Mouse (Mus musculus) splenic B cell, adult 2 months (primary cell): ENCODE measurements around the gene Ankrd9.

Source experiments
- DNase-seq: peaks from one replicate; pipeline ENCODE4 v3.0.0-alpha.2; 2011; ENCODE audit warnings: low read depth, low spot score
- H3K27me3 ChIP-seq: 2 replicates; pipeline ENCODE4 v1.6.1; 2012; ENCODE audit warnings: mild to moderate bottlenecking, low read length, moderate library complexity, mixed read lengths; ENCODE audit not compliant: control insufficient read depth, poor library complexity, insufficient read depth, severe bottlenecking
- H3K36me3 ChIP-seq: 2 replicates; pipeline ENCODE4 v1.6.1; 2012; ENCODE audit warnings: mild to moderate bottlenecking, low read length, moderate library complexity, mixed read lengths; ENCODE audit not compliant: control insufficient read depth, poor library complexity, insufficient read depth, severe bottlenecking

Gene Ankrd9

GRCm38 (mm10) chr12:110998092-110998491 is 19.3 kb upstream of the Ankrd9 start:
- DNase-seq = no peak
- no peaks in the 10 kb centered on the region for H3K27me3 ChIP-seq
- H3K36me3 ChIP-seq = no peaks in the 10 kb centered on the region

GRCm38 (mm10) chr12:110994666-110995065 is 15.8 kb upstream of the Ankrd9 start:
- no peaks in the 10 kb centered on the region for H3K36me3 ChIP-seq
- no peak for DNase-seq
- H3K27me3 ChIP-seq = peaks cover 3% of the 10 kb centered on the region; the same call in 1 of the 2 replicates

DNA sequence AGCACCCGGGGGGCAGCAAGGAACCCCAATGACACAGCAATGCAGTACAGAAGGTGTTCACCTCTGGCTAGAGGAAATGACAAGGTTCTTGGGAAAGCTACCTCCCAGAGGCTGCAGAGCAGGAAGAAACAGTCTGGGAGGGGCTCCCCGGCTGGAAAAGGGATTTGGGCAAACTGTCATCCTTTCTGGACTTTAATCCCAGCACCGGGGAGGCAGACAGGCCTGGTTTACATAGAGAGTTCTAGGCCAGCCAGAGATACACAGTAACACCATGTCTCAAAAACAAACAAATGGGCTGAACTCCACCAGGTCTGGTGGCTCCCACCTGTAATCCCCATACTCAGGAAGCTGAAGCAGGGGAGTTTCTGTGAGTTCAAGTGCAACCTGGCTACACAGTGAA is 14.4 kb upstream of the Ankrd9 start:
- no peaks in the 10 kb centered on the region for H3K36me3 ChIP-seq
- no peak for DNase-seq
- peaks cover 3% of the 10 kb centered on the region; the same call in 1 of the 2 replicates for H3K27me3 ChIP-seq

- no peak for DNase-seq
- no peaks in the 10 kb centered on the region for H3K36me3 ChIP-seq
- peaks cover 3% of the 10 kb centered on the region; the same call in 1 of the 2 replicates for H3K27me3 ChIP-seq
Measured at GRCm38 (mm10) chr12:110992771-110993170, 13.9 kb upstream of the Ankrd9 start.

DNA sequence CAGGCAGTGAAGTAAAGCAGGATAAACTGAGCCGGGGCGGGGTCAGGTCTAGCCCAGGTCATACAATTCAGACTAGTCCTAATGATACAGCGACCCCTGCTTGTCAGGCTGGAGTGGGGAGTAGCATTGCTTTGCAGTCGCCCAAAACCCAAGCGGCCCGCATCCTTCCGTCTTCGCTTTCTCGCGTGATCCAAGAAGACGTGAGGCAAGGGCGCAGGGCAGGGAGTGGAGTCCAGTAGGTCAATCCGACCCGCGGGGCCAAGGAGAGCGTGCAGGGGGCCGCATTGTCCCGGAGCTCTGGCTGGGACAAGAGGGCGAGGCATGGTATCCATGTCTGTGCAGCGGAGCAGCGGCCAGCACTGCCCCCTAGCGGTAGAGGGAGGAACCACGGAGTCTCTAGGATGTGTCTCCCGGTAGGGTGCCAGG is 13.3 kb upstream of the Ankrd9 start:
- H3K36me3 ChIP-seq = no peaks in the 10 kb centered on the region
- peaks cover 3% of the 10 kb centered on the region; the same call in 1 of the 2 replicates for H3K27me3 ChIP-seq
- peak; percentile 94 for DNase-seq

- DNase-seq = peak; percentile 90
Measured at GRCm38 (mm10) chr12:110991361-110992127, 12.7 kb upstream of the Ankrd9 start.

GRCm38 (mm10) chr12:110990500-110990899 is 11.7 kb upstream of the Ankrd9 start:
- DNase-seq = no peak
- no peaks in the 10 kb centered on the region for H3K36me3 ChIP-seq
- H3K27me3 ChIP-seq = peaks cover 3% of the 10 kb centered on the region; the same call in 1 of the 2 replicates

More at GRCm38 (mm10) chr12:110991361-110992127, 12.7 kb upstream of the Ankrd9 start:
- no peaks in the 10 kb centered on the region for H3K36me3 ChIP-seq
- H3K27me3 ChIP-seq = peaks cover 3% of the 10 kb centered on the region; the same call in 1 of the 2 replicates

GRCm38 (mm10) chr12:110989409-110989808 is 10.6 kb upstream of the Ankrd9 start:
- DNase-seq = no peak
- peaks cover 3% of the 10 kb centered on the region; the same call in 1 of the 2 replicates for H3K27me3 ChIP-seq
- no peaks in the 10 kb centered on the region for H3K36me3 ChIP-seq

- DNase-seq = no peak
- H3K27me3 ChIP-seq = peaks cover 3% of the 10 kb centered on the region; the same call in 1 of the 2 replicates
- H3K36me3 ChIP-seq = no peaks in the 10 kb centered on the region
Measured at GRCm38 (mm10) chr12:110986536-110987425, 7.9 kb upstream of the Ankrd9 start.

DNA sequence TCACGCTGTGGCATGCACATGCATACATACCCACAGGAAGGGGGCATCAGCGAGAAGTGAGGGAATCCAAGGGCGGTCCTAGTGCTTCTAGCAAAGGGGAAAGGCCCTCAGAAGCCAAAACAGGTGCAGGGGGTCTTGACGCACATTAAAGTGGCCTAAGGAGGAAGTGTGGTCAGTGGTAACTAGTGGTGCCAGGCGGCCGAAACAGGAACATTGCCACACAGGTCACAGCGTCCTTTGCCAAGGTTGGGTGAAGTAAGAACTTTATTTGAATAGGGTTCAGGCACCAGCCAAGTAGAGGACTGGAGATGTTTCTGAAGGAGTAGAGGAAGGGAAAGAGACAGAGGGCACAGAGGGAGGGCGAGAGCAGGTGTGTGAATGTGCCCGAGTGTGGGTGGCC is 6.3 kb upstream of the Ankrd9 start:
- H3K27me3 ChIP-seq = no peaks in the 10 kb centered on the region
- no peaks in the 10 kb centered on the region for H3K36me3 ChIP-seq
- peak; percentile 68 for DNase-seq

DNA sequence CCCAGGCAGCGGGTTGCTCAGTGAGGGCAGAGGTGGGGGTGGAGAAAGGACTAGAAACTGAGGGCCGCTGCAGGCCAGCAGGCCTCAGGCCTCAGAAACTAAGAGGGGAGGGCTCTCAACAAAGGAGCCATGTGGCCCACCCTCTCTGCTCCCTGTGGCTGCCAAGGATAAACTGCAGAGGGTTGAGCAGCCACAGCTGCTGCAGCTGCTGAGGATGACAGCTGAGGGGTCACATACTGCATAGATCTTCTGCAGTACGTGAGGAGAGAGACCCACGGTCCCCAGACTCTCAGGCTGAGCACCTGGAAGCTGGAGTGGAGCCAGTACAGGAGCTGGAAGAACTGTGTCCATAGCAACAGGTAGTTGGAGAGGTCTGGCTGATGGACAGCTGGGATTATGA is 5.8 kb upstream of the Ankrd9 start:
- Histone ChIP-seq H3K36me3 (no peaks in the 10 kb centered on the region), H3K27me3 (no peaks in the 10 kb centered on the region)
- no peak for DNase-seq

GRCm38 (mm10) chr12:110983714-110984113 is 4.9 kb upstream of the Ankrd9 start:
- H3K36me3 ChIP-seq = no peaks in the 10 kb centered on the region
- peak; percentile 54 for DNase-seq
- H3K27me3 ChIP-seq = no peaks in the 10 kb centered on the region

GRCm38 (mm10) chr12:110983083-110983482 is 4.2 kb upstream of the Ankrd9 start:
- DNase-seq = no peak
- no peaks in the 10 kb centered on the region for H3K27me3 ChIP-seq
- no peaks in the 10 kb centered on the region for H3K36me3 ChIP-seq

- no peak for DNase-seq
- H3K36me3 ChIP-seq = no peaks in the 10 kb centered on the region
- no peaks in the 10 kb centered on the region for H3K27me3 ChIP-seq
Measured at GRCm38 (mm10) chr12:110981736-110982135, 2.9 kb upstream of the Ankrd9 start.

GRCm38 (mm10) chr12:110979808-110980207 is 968 bp upstream of the Ankrd9 start:
- no peaks in the 10 kb centered on the region for H3K27me3 ChIP-seq
- no peaks in the 10 kb centered on the region; the same call in 1 of the 2 replicates for H3K36me3 ChIP-seq
- DNase-seq = no peak
